Mouse (Mus musculus) cerebellum, adult 8-10 months (tissue): ENCODE measurements around the gene Gpr89.

Experiments used
- DNase-seq: peaks from one replicate; pipeline ENCODE4 v3.0.0; 2022

Gene Gpr89

DNA sequence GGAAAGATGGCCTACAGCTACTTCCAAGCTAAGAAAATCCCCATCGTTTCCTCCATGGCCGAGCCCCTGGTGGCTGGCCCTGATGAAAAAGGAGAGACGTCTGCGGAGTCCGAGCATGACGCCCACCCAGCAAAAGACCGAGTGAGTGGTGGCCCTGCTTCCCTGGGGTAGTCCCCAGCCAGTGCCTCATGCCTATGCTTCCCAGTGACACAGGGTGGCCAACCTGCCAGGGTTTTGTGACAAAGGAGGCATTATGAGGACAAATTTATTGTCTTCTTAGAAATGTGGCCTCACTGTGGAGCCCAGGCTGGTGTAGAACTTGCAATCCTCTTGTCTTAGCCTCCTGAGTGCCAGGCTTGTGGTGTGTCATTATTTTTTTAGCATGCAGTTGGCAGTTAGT lies 36.1 kb downstream of the Gpr89 start:
- DNase-seq = no peak

DNA sequence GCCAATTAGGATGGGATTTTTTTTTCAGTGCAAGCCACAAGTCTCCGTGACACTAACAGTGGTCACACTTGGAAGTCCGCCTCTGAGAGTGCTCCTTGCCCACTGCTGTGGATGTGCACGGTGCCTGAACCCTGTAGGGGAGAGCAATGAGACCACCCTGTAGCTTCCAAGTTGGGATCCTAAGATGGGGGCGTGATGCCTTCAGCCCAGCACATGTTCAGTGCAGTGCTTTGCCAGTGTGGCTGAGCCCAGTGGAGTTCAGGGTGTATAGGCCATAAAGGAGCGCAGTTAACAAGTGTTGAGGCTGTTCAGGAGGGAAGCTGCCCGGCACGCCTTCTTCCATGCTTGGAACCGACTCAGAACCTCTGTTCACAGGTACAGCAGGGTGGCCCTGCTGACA lies 36.6 kb downstream of the Gpr89 start:
- no peak for DNase-seq

DNA sequence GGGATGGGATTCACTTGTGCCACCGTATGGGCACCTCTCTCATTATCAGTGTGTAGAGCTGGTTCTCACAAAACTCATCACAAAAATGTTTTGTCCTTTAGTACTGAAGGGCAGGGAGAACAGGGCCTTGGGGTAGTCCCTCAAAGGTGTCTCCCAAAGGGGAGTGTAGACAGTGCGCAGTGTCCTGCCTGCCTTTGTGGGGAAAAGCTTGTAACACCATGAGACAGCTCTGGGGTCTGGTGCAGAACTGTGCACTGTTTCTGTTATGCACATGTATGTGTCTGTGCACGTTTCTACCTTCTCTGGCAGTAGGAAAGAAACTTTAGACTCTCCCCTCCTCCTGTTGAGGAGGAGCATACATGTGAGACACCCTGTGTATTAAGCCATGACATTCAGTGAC lies 37.3 kb downstream of the Gpr89 start:
- no peak for DNase-seq

DNA sequence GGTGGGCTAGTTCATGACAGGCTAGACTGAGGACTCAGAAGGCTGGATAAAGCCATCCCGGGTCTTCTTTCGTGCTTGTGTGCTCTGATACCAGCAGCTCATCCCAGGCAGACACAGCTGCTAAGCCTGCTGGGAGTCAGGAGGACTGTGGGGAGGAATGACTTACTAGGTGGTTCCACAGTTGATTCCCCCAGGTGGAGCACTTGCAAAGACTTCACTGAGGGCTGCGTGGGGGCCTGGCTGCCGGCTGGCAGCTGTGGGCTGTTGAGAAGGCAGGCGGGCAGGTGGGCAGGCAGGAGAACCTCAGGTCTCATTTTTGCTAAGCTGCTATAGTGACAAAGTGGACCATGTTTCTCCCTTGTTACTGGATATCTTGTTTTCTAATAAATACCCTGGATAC lies 44.6 kb downstream of the Gpr89 start:
- DNase-seq = no peak

DNA sequence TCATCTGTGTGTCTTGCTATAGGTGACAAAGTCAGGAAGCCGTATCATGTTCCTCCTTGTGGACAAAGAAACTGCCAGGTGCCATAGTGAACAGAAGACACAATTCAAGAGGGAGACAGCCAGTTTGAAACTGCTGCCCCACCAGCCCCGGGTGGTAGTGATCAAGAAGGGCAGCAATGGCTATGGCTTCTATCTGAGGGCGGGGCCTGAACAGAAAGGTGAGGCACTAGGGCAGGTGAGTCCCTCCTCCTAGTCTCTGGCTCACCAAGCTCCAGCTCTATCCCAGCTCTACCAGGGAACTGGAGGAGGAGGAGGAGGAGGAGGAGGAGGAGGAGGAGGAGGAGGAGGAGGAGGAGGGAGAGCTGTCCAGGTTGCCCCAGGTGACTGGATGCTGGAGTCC lies 49.3 kb downstream of the Gpr89 start:
- DNase-seq = no peak

DNA sequence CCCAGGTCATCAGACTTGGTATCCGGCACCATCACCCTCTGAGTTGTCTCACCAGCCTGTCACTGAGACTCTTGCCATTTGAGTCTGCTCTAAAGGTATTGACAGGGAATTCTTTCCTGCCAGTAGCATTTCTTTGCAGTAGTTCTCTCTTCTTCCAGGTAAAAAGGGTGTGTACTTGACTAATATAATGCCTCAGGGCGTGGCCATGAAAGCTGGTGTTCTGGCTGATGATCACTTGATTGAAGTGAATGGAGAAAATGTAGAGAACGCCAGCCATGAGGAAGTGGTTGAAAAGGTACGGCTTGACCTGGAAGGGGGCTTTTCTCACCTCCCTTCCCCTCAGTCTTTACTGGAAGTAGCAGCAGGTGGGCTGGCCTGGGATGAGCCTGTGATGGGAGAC lies 50.8 kb downstream of the Gpr89 start:
- no peak for DNase-seq

DNA sequence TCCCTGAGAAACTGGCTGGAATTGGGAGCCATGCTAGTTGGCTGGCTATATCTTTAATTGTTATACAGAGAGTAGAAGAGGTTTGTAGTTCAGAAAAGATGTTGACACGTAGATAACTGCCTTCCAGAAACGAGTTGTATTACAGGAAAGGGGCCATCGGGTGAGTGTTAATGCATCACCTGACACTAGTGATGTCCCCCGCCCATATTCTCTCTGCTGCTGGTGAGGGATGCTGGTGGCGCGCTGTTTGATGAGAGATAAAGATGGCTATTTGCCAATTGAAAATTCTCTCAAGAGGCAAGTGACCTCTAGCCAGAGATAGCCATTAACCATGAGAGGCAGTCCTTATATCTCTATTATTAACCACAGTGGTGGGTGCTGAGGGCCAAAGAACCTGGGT lies 52.6 kb downstream of the Gpr89 start:
- DNase-seq = no peak

DNA sequence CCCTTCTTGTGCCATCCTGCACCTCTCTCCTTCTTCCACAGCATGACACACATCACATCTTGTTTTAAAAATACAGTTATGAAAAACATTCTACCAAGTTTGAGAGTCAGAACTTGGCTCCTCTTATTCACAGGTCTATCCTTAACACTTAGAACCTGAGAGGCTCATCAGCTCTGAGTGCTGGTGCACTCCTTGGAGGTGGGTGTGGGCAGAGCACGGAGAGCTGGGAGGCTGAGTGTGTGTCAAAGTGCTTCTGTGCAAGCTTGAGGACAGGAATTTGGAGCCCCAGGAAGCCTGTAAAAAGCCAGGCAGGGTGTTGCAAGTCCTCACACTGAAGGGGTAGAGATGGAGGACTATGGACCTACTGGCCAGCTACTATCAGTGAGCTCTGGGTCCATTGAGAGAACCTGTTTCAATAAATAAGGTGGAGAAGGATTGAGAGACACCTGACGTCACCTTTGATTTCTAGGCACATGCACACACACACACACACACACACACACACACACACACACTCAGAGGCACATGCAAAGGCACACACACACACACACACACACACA lies 55.9 kb downstream of the Gpr89 start:
- no peak for DNase-seq

DNA sequence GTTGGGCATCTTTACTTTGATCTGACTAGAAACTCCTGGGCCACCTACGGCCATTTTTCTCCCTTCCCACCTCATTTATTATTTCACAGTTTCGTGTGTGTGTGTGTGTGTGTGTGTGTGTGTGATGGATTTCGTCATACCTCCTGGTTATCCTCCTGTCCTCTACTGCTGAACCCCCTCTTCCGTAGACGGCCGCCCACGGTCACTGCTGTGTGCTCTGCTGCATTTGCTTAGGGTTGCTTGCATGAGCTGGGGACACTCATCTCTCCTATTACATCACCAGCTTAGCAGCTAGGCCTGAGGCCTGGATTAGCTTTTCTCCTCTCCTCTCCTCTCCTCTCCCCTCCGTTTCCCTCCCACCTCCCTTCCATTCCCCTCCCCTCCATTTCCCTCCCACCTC lies 56.7 kb downstream of the Gpr89 start:
- no peak for DNase-seq

DNA sequence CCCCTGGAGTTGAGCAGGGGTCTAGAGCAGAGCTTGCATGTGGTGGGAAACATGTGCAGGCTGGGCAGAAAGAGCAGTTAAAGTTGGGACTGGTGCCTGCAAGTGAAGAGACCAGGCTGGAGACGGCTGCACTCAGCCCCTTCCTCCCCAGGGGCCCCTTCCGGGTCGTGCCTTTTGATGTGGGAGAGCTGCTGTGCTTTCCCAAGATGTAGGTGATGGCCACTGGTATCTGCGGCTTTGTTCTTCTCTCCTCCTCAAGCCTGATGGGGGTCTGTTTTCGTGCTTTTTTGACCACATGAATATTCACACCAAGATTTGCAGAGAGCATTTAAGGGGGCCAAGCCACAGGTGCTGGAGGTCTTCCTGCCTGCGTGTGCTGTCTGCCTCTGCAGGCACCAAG lies 57.5 kb downstream of the Gpr89 start:
- DNase-seq = no peak

DNA sequence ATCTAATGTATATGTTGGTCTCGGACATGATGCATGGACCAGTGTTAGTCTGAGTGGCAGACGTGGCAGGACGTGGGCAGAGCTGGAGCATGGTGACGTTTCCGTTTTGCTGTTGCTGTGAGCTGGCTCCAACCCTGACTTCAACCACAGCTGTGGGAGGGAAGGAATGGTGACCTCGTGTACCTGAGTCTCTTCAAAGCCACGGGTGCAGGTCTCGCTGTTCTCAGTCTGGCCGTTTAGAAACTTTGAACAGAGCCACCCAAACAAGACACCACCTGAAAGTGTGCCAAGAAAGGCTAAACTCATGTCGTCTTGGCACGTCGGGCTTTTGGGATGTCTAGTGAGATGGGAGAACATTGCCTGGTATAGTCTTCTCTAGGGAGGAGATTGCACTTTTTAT lies 58.2 kb downstream of the Gpr89 start:
- no peak for DNase-seq

DNA sequence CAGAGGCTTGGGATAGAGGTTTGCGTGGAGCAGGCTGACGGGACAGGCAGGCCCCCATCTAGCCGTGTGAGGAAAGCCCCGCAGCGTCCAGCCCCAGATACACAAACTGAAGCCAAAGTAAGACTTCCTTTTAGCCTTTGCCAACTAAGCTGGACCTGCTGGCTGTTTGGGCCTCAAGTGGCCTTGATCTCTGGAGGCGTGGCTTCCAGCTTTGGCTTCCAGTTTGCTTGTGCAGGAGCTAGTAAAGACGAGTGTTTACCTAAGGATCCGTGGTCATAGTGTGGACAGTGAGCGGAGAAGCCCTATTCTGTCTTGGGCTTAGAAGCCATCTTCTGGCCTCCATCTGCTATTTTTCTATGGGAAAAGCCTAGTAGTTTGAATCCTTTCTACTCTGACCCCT lies 59.3 kb downstream of the Gpr89 start:
- DNase-seq = no peak

DNA sequence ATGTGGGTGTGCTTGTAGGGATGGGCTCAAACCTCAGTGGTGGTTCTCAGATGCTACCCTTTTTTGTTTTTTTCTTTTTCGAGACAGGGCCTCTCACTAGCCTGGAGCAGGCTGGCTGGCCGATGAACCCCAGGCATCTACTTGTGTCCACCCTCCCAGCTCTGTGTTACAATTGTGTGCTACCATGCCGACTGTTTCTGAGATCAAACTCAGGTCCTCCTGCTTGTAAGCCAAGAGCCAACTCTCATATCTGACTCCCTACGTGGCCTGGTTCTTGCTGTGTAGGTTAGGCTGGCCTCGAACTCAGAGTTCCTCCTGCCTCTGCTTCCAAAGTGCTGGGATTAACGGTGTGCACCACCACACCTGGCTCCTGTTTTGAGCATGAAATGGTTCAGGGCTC lies 60.0 kb downstream of the Gpr89 start:
- DNase-seq = no peak

DNA sequence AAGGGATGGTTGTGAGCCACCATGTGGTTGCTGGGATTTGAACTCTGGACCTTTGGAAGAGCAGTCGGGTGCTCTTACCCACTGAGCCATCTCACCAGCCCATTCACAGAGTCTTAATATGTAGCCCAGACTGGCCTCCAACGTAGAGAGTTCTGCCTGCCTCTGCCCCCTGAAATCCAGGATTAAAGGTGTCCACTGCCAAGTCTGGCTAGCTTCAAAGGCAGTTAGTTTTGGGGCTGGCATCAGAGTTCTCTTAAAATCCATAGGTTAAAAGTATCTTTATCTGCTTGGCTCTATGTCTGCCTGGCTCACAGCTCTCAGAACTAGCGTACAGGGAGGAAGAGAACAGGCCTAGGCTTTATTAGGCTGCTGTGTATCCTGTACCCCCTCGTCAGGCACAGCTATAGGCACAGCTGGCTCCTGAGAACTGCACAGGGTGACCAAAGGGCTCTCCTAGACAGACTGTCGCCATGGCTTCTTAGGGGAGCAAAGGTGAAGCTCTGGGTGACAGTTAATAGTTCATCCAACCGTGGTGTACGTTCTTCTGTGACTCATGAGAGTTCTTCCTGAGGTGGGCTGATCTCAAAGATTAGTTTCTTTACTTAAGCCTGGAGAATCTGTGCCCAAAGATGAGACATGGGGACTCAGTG lies 66.0 kb downstream of the Gpr89 start:
- no peak for DNase-seq

DNA sequence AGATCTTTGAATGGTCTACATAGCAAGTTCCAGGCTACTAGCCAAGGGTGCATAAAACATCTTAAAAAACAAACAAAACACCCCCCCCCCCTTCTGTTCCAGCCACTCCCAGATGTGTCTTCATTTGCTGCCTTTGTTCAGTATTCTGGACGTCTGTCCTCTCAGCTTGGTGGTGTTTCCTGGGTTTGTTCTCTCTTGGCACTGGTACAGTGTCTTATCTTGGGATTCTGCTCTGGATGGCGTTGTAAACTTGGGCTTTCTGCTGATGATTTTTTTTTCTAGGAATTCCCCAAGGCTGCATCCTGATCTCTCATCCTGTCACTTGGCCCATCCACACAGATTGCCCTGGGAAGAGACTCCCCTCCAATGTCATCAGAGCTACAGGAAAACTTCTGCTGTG lies 68.7 kb downstream of the Gpr89 start:
- DNase-seq = no peak

DNA sequence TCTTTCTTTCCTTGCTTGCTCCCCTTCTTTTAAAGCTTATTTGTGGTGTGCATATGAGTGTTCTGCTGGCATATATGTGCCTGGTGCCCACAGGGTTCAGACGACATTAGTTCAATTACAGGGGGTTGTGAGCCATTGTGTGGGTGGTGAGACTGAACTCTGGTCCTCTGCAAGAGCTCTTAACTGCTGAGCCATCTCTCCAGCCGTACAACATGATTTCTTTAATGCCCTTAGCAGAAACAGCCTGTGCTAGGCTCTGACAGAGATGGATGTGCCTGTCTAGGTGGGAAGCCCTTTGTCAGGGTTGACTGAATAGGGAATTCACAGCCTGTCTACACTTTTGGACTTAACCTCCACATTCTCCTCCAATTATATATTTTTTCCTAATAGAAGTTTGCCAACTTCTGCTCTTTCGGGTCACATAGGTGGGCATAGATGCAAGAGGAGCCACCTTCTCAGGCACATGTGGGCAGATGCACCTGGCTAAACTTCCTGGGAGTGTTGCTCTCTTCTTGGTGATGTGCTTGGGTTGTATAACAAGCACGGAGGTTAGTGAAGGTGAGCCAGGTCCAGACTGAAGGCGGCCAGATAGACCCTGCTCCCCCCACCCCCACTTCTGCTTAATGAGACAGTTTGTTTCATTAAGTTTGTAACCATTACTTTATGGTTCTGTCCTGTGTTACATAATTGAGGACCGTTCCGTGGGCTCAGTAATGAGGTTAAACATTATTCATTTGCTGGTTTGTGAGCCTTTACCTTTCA lies 70.4 kb downstream of the Gpr89 start:
- no peak for DNase-seq

DNA sequence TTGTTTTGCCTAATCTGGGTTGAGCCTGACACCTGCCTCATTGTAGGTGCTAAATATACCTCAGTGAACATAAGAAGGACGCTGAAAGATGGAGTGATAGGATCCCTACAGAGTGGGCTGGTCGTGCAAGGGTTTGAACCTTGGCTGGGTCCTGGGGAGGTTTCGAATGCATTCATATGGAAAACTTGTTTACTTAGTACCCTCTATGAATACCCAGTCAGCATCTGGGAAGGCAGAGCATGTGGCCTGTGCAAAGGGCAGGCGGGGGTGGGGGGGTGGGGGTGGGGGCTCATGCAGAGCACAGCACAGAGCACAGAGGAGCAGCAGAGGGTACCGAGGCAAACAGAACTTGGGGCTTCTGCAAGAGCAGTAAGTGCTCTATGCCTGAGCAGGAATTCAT lies 72.2 kb downstream of the Gpr89 start:
- DNase-seq = no peak

DNA sequence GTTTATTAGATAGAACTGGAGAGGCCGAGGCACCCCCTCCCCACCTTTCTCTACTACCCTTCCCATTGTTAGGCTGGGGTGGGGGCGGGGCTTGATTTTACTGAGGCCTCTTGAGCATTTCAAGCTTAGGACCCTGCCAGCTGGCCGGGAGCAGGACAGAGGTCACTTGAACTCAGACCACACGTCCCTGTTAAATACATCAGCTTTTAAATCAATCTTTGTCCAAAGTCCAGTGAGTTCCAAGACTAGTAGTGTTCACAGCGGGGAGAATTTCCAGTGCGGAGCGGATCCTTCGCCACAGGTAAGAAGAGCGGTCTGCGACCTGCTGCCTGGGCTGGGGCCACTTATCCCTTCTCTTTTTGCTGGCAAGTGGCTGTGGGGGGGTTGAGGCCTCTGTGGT lies 75.3 kb downstream of the Gpr89 start:
- DNase-seq = no peak

DNA sequence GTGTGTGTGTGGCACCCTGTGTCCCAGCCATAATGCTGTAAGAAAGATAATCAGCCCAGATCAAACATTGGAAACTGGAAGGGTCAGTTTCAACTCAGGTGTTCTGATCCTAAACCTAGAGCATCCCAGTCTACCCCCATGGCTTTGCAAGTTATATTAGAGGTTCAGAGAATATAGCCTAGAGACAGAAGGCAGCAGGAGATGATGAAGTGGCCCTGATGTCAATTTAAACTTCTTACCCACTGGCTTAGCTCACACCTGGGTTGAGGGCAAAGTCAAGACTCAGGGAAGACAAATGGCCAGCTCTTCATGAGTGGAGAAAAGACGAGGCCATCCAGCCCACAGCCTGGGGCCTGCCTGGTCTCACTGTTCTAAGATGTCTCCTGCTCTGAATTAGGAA lies 76.2 kb downstream of the Gpr89 start, which contains the start of the genes Pdzk1 and Cd160:
Pdzk1 (plus strand) TSS at position 301 of the 400 bp plus-strand sequence.
Cd160 (minus strand) TSS at position 368 of the 400 bp plus-strand sequence.
- no peak for DNase-seq

DNA sequence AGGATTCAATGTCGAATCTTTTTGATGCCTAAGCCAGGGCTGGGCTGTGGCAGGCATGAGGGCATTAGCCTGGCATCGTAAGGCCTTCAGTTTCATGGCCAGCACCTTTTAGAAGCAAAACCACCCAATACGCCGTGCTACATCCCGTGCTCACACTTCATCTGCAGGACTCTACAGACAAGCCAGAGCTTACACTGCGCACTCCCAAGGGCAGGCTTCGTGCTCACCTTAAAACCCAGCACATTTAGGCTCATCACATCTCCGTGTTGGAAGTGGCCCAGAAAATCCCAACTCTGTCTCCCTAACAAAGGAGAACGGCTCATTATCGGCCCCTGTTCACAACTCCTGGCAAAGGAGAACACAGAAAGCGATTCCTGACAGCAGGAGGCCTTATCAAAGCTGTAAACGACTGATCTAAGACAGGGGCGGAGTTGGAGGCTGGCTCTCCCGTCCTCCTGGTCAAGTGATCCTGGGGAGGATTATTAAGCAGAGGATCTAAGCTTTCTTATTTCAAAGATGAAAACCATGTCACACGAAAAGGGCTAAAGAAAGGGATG lies 76.8 kb downstream of the Gpr89 start:
- DNase-seq = no peak

DNA sequence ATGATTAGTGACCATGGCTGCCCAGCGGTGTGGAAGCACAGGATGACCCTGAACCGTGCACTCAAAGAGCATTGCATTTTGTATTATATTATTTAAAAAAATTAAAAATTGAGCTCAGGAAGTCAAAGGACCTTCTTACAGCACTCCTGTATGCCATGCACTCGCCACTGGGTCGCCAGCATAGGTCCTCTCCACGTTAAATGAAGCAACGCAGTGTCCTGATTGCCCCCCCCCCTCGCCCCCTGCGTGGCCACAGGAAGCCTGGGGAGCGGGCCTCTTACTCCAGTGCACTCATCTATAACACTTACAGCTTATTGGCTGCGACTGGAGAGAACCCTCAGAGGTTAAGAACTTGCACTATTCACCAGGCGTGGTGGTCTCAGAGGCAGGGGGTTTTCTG lies 79.9 kb downstream of the Gpr89 start:
- DNase-seq = no peak

DNA sequence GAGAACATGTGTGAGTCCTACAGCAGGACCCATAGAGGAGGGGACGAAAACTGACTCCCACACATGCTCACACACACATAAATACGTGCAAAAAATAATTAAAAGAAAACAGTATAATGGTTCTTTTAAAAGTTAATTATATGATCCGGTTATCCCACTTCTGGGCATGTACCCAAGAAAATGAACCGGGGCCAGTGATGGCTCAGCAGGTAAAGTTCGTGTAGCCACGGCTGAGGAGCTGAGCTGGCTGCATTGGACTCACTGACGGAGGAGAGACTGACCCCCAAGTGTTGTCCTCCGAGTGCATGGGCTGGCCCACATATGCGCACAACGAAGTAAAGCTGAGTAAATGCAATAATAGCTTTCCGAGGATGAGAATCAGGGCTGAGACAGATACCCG lies 80.5 kb downstream of the Gpr89 start:
- no peak for DNase-seq

DNA sequence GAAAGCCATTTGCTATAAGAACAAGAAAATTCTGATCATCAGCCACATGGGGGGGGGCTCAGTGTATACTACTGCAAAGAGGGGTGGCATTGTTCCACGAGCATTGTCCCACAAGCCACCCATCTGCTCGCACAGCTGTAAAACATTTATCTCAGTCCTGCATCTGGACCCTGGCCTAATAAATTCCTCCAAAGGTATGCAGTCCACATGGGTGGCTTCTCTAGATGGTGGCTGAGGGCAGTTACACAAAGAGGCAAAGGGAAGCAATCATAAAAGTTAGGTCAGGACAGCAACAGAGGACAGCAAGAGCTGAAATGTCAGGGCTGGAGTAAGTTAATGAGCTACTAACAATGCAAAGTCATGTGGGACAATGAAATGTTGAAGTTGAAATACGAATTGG lies 81.4 kb downstream of the Gpr89 start:
- DNase-seq = no peak

DNA sequence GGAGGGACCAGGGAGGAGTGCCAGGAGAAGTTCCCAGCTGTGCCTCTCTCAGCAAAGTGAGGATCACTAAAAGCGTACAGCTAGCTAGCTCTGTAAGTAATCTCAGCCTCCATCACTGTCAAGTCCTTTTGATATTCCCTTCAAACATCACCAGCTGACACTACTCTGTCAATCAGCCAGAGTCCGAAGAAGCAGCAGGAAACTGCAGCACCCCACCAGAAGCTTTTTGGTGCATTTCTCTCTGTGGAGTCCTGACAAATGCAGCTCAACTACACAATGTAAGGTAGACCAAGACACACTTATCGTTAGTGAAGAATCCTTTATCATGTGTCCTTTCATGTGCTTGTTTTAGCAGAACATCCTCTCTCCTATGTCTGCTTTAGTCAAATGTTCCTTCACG lies 83.6 kb downstream of the Gpr89 start:
- no peak for DNase-seq
